Mouse (Mus musculus): ENCODE results near the gene Tlr5. TPM values are rescaled to one million over a fixed set of nuclear protein-coding genes. Genes with fewer than 3 reads are reported as not detected.

Gene Tlr5
- polyA plus RNA-seq, 1 experiment from 2014 or later: 2.5 TPM

DNA sequence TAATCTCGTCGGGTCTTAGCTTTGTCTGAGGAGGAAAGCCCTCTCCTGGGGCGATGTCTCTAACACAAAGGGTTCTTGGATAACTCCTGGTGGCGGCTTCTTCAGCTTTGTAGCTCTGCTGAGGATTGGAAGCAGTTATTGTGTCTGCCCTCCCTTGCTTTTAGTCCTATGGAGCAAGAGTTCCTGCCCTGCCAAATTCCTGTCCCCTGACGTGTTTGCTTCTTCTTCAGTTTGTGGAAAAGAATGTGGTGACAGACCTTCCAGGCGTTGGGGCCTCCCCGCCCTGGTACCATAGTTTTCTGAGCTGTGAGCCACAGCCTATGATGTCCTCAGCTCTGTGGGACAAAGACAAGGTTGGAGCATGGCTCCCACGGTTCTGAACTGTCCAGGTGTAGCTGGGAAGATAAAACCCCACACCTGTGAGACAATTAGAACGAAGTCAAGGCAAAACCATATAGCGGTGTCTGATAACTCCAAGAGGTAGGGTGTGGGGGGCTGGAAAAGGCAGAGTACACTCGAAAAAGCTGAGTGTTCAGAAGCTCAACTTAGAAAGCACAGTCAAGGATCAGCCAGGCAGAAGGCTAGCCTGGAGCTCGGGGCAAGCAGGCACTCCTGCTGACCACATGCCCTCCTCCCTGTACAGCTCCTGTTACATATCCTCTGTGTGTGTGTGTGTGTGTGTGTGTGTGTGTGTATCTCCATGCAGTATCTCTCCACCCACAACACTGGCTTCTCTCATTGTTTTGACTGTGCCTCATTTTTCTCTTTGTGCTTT lies 1.8 kb downstream of the Tlr5 start:
- peak overlapping the region; percentile 4; the same call in 1 of the 2 replicates for H3K4me2 ChIP-seq

DNA sequence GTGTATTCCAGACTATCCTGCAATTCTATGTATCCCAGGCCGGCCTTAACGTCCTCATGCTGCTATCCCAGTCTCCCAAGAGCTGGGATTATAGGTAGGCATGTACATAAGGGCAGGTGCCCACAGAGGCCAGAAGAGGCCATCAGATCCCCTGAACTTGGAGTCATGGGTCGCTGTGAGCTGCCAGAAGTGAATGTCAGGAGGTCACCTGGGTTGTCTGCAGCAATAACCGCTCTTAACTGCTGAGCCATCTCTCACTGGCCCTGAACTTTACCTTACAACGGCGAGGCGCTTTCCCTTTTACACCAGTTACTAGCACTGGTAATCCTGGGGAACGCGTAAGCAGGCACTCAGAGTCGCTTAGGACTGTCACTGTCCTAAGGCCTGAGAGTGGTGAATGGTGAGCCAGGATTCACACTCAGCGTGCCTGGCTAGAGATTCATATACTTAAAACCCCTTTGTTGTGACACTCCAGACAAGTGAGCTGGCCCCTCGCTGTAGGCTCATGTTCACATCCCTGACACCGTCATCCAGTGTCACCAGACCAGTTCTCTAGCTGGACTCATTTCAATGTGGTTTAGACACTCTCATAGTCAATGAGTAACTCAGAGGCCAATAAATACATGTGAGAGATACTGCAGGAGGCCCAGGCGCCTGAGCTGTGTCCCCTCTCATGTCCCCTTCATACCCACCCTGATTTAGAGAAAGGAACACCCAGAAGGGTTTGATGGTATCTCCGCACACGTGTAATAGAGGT lies 2.6 kb downstream of the Tlr5 start:
- peaks cover 22% of the 10 kb centered on the region for H3K4me1 ChIP-seq
- peak; percentile 15; the same call in 1 of the 2 replicates for ATAC-seq (ENCODE audit: insufficient read depth, low FRiP score, low read depth)
- H3K36me3 ChIP-seq: no peaks in the 10 kb centered on the region
- no peak overlapping the region for H3K4me3 ChIP-seq (replicated peaks)
- H3K27me3 ChIP-seq (replicated peaks): no peaks in the 10 kb centered on the region
- no peak overlapping the region for H3K9ac ChIP-seq
- no peak overlapping the region for H3K27ac ChIP-seq
- WGBS: 77% methylated on average over 16 of the region's 16 CpGs
- H3K9me3 ChIP-seq: no peaks in the 10 kb centered on the region
- no peak overlapping the region for H3K4me2 ChIP-seq

More for the DNA sequence above, 1.8 kb downstream of the Tlr5 start:
- Histone ChIP-seq H3K9me3 (no peaks in the 10 kb centered on the region), H3K36me3 (no peaks in the 10 kb centered on the region), H3K4me3 (replicated peaks) (no peak overlapping the region), H3K27ac (no peak overlapping the region), H3K27me3 (replicated peaks) (no peaks in the 10 kb centered on the region), H3K9ac (no peak overlapping the region), H3K4me1 (peaks cover 22% of the 10 kb centered on the region)
- 65% methylated on average over 12 of the region's 12 CpGs for WGBS
- no peak for ATAC-seq (ENCODE audit: insufficient read depth, low FRiP score, low read depth)

DNA sequence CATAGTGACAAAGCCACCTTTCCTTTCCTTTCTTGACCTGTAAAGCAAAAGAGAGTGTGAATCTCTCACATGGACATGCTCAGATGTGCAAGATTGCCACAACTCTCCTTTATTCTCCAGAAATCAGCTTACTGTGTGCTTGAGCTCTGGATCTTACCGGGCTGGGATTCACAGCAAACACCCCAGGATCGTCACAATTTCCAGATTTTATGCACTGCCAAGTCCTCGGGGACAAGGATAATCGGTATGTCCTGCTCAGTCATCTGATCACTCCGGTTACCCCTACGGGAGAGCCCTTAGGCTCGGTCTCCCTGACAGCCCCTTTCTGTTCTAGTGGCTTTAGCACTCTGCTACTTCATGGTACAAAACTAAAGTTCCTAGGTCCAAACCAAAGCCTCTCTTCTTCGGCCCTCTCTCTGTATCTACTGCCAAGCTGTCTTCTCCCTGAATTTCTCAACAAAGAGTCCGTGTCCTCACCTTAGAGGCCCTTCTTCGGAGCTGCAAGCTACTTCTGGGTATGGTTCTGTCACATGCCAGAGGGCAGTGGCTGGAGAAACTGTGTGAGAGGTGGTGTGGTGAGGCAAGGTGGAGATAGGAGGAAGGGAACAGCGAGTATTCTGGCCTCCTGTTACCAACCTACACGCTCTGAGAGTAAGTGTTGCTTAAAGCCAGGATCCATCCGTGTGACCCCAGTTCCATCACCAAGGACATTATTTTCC lies 3.4 kb downstream of the Tlr5 start:
- Histone ChIP-seq H3K36me3 (no peaks in the 10 kb centered on the region), H3K9ac (no peak overlapping the region), H3K4me1 (peaks cover 22% of the 10 kb centered on the region), H3K4me2 (no peak overlapping the region), H3K9me3 (no peaks in the 10 kb centered on the region), H3K27me3 (replicated peaks) (no peaks in the 10 kb centered on the region), H3K4me3 (replicated peaks) (no peak overlapping the region), H3K27ac (no peak overlapping the region)
- WGBS: 81% methylated on average over 13 of the region's 13 CpGs
- no peak for ATAC-seq (ENCODE audit: insufficient read depth, low FRiP score, low read depth)

DNA sequence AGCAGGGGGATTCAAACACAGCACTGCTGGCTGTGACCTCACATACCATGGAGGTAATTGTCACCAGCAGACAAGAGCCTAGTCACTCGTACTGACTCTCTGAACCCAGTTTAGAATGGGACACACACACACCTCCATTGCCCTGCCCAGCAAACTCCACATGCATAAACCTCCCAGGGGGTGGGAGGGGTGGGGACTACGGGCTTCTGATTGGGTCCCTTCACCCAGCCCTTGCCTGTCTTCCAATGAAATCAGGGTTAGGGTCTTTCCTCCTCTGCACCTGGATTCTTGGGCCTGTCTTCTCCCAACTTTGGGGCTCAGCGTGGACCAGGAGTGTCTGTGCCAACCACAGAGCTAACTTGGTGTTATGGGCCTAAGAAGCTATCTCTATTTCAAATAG lies 4.2 kb downstream of the Tlr5 start:
- no peak overlapping the region for H3K9ac ChIP-seq
- no peak for ATAC-seq (ENCODE audit: insufficient read depth, low FRiP score, low read depth)
- no peaks in the 10 kb centered on the region for H3K9me3 ChIP-seq
- peak overlapping the region; percentile 75 for H3K4me2 ChIP-seq
- peak overlapping the region; percentile 58 for H3K27ac ChIP-seq
- no peaks in the 10 kb centered on the region for H3K36me3 ChIP-seq
- H3K27me3 ChIP-seq (replicated peaks): no peaks in the 10 kb centered on the region
- 50% methylated on average over 3 of the region's 3 CpGs for WGBS
- no peak overlapping the region; the same call in 1 of the 2 replicates for H3K4me3 ChIP-seq (replicated peaks)
- H3K4me1 ChIP-seq: peaks cover 22% of the 10 kb centered on the region

DNA sequence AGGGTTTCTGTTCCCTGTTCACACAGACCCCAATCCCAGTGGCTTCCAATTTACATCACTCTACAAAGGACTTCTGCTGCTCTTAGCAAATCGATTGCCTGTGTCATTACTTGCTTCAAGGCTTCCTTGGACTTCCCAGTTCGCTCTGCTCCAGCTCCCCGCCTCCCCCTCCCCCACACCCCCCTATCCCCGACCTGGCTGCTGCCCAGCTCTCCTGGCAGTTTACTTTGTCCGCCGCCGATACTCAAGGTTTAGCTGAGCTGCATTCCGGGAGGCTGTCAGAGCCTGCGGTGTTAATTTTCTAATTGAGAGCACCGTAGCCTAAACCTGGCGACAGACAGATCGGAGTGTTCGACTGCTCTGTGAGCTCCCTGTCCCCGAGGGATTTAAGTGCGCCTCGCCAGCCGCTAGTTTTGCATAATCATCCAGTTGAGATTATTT lies 4.7 kb downstream of the Tlr5 start:
- Histone ChIP-seq H3K4me3 (replicated peaks) (peak overlapping the region; percentile 40), H3K4me2 (peak overlapping the region; percentile 75), H3K27me3 (replicated peaks) (no peaks in the 10 kb centered on the region), H3K36me3 (no peaks in the 10 kb centered on the region), H3K27ac (peak overlapping the region; percentile 58), H3K4me1 (peaks cover 20% of the 10 kb centered on the region), H3K9me3 (no peaks in the 10 kb centered on the region), H3K9ac (peak overlapping the region; percentile 32; the same call in 1 of the 2 replicates)
- WGBS: 2% methylated on average over 17 of the region's 17 CpGs
- 0 out of 2 replicates have a peak, but pooled peaks have one; percentile 27 for ATAC-seq (ENCODE audit: insufficient read depth, low FRiP score, low read depth)

DNA sequence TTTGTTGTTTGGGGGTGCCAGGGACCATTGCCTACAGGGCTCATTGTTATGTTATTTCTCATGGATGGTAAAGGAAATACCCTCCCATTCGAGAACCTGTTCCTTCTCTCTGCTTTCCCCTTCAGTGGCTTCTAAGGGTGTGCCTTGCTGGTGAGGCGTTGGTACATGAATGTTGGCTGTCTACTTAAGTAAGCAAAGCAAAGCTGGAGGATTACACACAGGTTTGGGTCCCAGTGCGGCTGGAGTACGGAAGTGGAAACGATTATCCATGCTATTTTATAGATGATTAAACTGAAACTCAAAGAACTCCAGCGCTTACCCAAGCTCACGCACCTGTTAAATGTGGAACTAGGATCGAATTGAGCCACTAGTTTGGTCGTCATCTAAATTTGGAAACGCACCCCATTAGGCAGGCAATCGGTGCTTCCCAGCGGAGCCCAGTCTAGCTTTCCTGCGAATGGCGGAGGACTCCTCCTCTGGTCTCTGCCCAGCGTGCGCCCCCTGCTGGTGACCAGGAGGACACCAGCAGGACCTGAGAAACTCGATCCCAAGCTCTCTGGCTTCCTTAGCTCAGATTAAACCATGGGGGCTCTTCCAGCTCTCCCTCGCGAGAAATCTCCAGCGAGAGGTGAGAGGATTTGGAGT lies 5.3 kb downstream of the Tlr5 start:
- H3K27me3 ChIP-seq (replicated peaks): no peaks in the 10 kb centered on the region
- WGBS: 0% methylated on average over 20 of the region's 20 CpGs
- no peaks in the 10 kb centered on the region for H3K36me3 ChIP-seq
- H3K4me1 ChIP-seq: peaks cover 15% of the 10 kb centered on the region; the same call in 1 of the 2 replicates
- peak overlapping the region; percentile 40 for H3K4me3 ChIP-seq (replicated peaks)
- ATAC-seq (ENCODE audit: insufficient read depth, low FRiP score, low read depth): peak; percentile 74
- 0 out of 2 replicates have a peak overlapping the region, but pooled peaks have one; percentile 32 for H3K9ac ChIP-seq
- no peaks in the 10 kb centered on the region for H3K9me3 ChIP-seq
- peak overlapping the region; percentile 75 for H3K4me2 ChIP-seq
- peak overlapping the region; percentile 58 for H3K27ac ChIP-seq

DNA sequence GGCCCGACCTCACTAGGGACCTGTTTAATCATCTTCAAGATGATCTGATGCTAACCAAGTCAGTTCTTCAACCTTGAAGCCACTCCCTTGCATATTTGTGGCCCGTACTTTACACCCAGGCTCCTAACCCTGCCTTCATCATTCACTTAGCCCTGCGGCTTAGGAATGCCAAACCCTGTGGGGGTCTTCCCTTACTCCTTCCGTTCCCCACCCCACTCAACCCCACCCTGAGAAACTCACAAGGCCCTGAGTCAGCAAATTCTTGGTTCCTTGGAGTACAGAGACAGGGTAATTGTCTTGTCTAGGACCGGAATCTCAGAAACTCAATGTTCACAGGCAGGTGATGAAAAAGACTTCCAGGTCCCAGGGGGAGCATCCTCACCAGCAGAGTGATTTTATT lies 6.5 kb downstream of the Tlr5 start:
- ATAC-seq (ENCODE audit: insufficient read depth, low FRiP score, low read depth): no peak
- Histone ChIP-seq H3K4me3 (replicated peaks) (no peak overlapping the region), H3K4me1 (peaks cover 5% of the 10 kb centered on the region; the same call in 1 of the 2 replicates), H3K9ac (no peak overlapping the region), H3K36me3 (no peaks in the 10 kb centered on the region), H3K4me2 (no peak overlapping the region), H3K27me3 (replicated peaks) (no peaks in the 10 kb centered on the region), H3K27ac (no peak overlapping the region), H3K9me3 (no peaks in the 10 kb centered on the region)
- 72% methylated on average over 5 of the region's 5 CpGs for WGBS

DNA sequence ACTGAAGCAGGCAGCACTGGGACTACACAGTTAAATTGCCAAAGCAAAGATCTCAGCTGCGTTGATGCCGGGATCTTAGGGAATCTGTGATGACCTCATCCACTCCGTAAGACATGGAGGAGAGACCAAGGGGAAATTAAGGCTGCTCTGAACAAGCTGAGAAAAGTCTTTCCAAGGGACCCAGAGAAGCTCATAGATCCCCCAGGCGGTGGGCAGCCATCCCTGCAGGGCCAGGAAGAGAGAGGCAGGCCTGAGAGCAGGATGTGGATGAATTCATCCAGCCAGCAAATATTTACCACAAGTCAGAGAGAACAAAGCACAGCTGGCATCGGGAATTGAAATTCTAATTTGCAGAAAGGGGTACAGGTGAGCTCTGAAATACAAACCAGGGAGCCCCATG lies 8.7 kb downstream of the Tlr5 start:
- WGBS: 46% methylated on average over 5 of the region's 5 CpGs
- H3K4me1 ChIP-seq: peaks cover 5% of the 10 kb centered on the region; the same call in 1 of the 2 replicates
- H3K9me3 ChIP-seq: no peaks in the 10 kb centered on the region
- H3K27me3 ChIP-seq (replicated peaks): no peaks in the 10 kb centered on the region
- H3K4me3 ChIP-seq (replicated peaks): no peak overlapping the region
- no peak overlapping the region for H3K9ac ChIP-seq
- no peaks in the 10 kb centered on the region for H3K36me3 ChIP-seq
- ATAC-seq (ENCODE audit: insufficient read depth, low FRiP score, low read depth): no peak
- no peak overlapping the region for H3K4me2 ChIP-seq
- H3K27ac ChIP-seq: no peak overlapping the region

DNA sequence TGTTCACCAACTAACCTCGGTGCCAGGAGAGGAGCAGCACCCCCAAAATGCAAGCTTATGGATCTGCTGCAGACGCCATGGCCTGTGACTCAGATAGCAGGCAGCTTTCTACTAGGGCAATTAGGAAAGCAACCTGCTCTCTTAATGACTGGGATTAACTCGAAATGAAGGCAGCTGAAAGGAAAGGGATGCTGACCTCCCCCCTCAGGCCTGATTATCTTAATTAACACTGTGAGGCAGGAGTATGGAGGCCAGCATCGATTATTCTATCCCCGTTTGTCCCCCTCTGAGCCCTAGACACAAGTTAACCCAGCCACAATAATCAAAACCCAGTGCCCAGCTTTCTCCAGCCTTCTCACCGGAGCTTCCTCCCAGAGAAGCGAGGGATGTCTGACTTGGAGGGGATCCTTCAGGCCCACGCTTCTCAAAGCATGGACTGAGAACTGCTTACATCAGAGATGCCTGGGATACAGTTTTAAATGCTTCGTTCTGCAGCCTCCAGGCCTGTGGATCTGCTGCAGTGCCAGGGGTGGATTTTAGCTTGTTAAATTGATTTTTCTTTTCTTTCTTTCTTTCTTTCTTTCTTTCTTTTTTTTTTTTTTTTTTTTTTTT lies 10.4 kb downstream of the Tlr5 start:
- H3K4me2 ChIP-seq: no peak overlapping the region
- whole genome bisulfite sequencing: 71% methylated on average over 9 of the region's 9 CpGs
- H3K4me1 ChIP-seq: 0 out of 2 replicates have a peak, but pooled peaks cover 5% of the 10 kb centered on the region
- H3K27me3 ChIP-seq (replicated peaks): no peaks in the 10 kb centered on the region
- no peak for ATAC-seq (ENCODE audit: insufficient read depth, low FRiP score, low read depth)
- H3K36me3 ChIP-seq: no peaks in the 10 kb centered on the region
- H3K9me3 ChIP-seq: no peaks in the 10 kb centered on the region
- H3K4me3 ChIP-seq (replicated peaks): no peak overlapping the region
- no peak overlapping the region for H3K9ac ChIP-seq
- H3K27ac ChIP-seq: no peak overlapping the region

DNA sequence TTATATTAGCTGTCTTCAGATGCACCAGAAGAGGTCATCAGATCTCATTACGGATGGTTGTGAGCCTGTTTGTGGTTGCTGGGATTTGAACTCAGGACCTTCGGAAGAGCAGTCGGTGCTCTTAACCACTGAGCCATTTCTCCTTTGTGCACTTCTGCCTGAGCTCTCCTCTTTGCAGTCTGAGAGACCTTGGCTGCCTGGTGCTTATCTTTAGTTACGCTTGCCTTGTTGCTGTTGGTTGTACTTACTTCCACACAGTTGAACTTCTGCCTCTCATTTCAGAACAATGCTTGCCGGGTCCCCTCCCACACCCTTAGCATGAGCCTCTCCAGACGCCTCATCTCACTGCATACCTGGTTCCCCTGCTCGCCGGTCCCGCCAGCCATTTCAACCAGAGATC lies 14.1 kb downstream of the Tlr5 start:
- no peak overlapping the region for H3K27ac ChIP-seq

DNA sequence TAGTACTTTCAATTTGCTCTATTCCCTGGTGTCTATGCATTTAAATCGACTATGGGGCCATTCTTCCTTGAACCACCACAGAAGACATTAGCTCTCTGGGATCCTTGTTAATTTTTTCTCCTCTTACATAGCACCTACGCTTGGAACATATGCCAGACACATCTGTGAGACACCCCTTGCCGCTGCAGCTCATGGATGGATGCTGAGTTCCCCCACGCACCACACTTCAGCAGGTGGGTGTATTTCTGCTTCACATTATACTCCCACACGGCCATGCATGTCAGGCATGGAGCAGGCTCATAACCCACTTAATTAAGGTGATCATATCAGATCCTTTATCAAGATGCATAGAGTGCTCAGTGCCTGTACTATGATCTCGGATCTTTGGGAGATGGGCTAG lies 17.7 kb downstream of the Tlr5 start:
- H3K27me3 ChIP-seq (replicated peaks): no peaks in the 10 kb centered on the region
- no peak overlapping the region for H3K9ac ChIP-seq
- H3K4me2 ChIP-seq: no peak overlapping the region
- H3K4me3 ChIP-seq (replicated peaks): no peak overlapping the region
- H3K27ac ChIP-seq: no peak overlapping the region
- H3K36me3 ChIP-seq: no peaks in the 10 kb centered on the region
- no peaks in the 10 kb centered on the region for H3K9me3 ChIP-seq
- no peak for ATAC-seq (ENCODE audit: insufficient read depth, low FRiP score, low read depth)
- WGBS: 84% methylated on average over 6 of the region's 6 CpGs
- no peaks in the 10 kb centered on the region for H3K4me1 ChIP-seq

More for the DNA sequence above, 14.1 kb downstream of the Tlr5 start:
- no peak for ATAC-seq (ENCODE audit: insufficient read depth, low FRiP score, low read depth)
- no peaks in the 10 kb centered on the region for H3K4me1 ChIP-seq
- H3K4me3 ChIP-seq (replicated peaks): no peak overlapping the region
- no peaks in the 10 kb centered on the region for H3K36me3 ChIP-seq
- no peak overlapping the region for H3K9ac ChIP-seq
- H3K27me3 ChIP-seq (replicated peaks): no peaks in the 10 kb centered on the region
- H3K9me3 ChIP-seq: no peaks in the 10 kb centered on the region
- no peak overlapping the region for H3K4me2 ChIP-seq
- 83% methylated on average over 9 of the region's 9 CpGs for WGBS
